Mouse (Mus musculus): ENCODE results near the gene Grm7. TPM values are rescaled to one million over a fixed set of nuclear protein-coding genes. Genes with fewer than 3 reads are reported as not detected.

The Grm7 gene
- polyA plus RNA-seq, 1 experiment = 0.28 TPM

- H3K36me3 ChIP-seq (ENCODE audit: control insufficient read depth, insufficient read depth) = no peaks in the 10 kb centered on the region
- H3K27me3 ChIP-seq (ENCODE audit: control insufficient read depth, insufficient read depth, insufficient read length) = no peaks in the 10 kb centered on the region
- H3K4me3 ChIP-seq = no peak overlapping the region
- no peaks in the 10 kb centered on the region for H3K79me2 ChIP-seq (ENCODE audit: control insufficient read depth, insufficient read depth)
- H3ac ChIP-seq (ENCODE audit: control insufficient read depth, insufficient read length) = no peak overlapping the region
- TF ChIP-seq CEBPB (IDR thresholded peaks at IDR 0.05; ENCODE audit: insufficient read depth, poor library complexity, severe bottlenecking) (no peak), TCF3 (IDR thresholded peaks at IDR 0.05; ENCODE audit: insufficient read length, low read depth) (no peak), E2F4 (IDR thresholded peaks at IDR 0.05; ENCODE audit: insufficient read depth) (no peak), USF1 (IDR thresholded peaks at IDR 0.05; ENCODE audit: low read depth) (no peak), MYOD1 (IDR thresholded peaks at IDR 0.05; ENCODE audit: control insufficient read depth in 1 of 3, insufficient read length in 2 of 3, low read depth in 2 of 3) (no peak), MAX (IDR thresholded peaks at IDR 0.05; ENCODE audit: low read depth) (no peak), POLR2A (IDR thresholded peaks at IDR 0.05; ENCODE audit: insufficient read length, low read depth) (no peak), SRF (IDR thresholded peaks at IDR 0.05; ENCODE audit: control insufficient read depth, insufficient read length, low read depth) (no peak), POLR2AphosphoS2 (IDR thresholded peaks at IDR 0.05; ENCODE audit: insufficient read length, low read depth) (no peak), MYOG (IDR thresholded peaks at IDR 0.05; ENCODE audit: control insufficient read depth in 1 of 3, insufficient read depth in 1 of 3, insufficient read length in 2 of 3, low read depth in 2 of 3) (no peak), TCF12 (IDR thresholded peaks at IDR 0.05; ENCODE audit: insufficient read depth, poor library complexity, severe bottlenecking) (no peak)
- no peak overlapping the region for H3K4me2 ChIP-seq (ENCODE audit: low read depth)
These were observed 147.3 kb downstream of the Grm7 start for GRCm38 (mm10) chr6:110792696-110793095.

- TF ChIP-seq TCF12 (IDR thresholded peaks at IDR 0.05; ENCODE audit: insufficient read depth, poor library complexity, severe bottlenecking) (no peak), TCF3 (IDR thresholded peaks at IDR 0.05; ENCODE audit: insufficient read length, low read depth) (no peak), MYOD1 (IDR thresholded peaks at IDR 0.05; ENCODE audit: control insufficient read depth in 1 of 3, insufficient read length in 2 of 3, low read depth in 2 of 3) (no peak), SRF (IDR thresholded peaks at IDR 0.05; ENCODE audit: control insufficient read depth, insufficient read length, low read depth) (no peak), POLR2AphosphoS2 (IDR thresholded peaks at IDR 0.05; ENCODE audit: insufficient read length, low read depth) (no peak), MAX (IDR thresholded peaks at IDR 0.05; ENCODE audit: low read depth) (no peak), MYOG (IDR thresholded peaks at IDR 0.05; ENCODE audit: control insufficient read depth in 1 of 3, insufficient read depth in 1 of 3, insufficient read length in 2 of 3, low read depth in 2 of 3) (no peak), E2F4 (IDR thresholded peaks at IDR 0.05; ENCODE audit: insufficient read depth) (no peak), CEBPB (IDR thresholded peaks at IDR 0.05; ENCODE audit: insufficient read depth, poor library complexity, severe bottlenecking) (no peak), REST (IDR thresholded peaks at IDR 0.05; ENCODE audit: insufficient read depth, insufficient read length) (no peak)
- Histone ChIP-seq H3K79me2 (ENCODE audit: control insufficient read depth, insufficient read depth) (no peaks in the 10 kb centered on the region), H3ac (ENCODE audit: control insufficient read depth, insufficient read length) (no peak overlapping the region)
These were observed 162.1 kb downstream of the Grm7 start for GRCm38 (mm10) chr6:110807481-110807880.

GRCm38 (mm10) chr6:110812214-110812613 lies 166.8 kb downstream of the Grm7 start:
- TF ChIP-seq TCF12 (IDR thresholded peaks at IDR 0.05; ENCODE audit: insufficient read depth, poor library complexity, severe bottlenecking) = no peak
- no peak overlapping the region for H3ac ChIP-seq (ENCODE audit: control insufficient read depth, insufficient read length)
- H3K4me3 ChIP-seq = no peak overlapping the region
- H3K79me2 ChIP-seq (ENCODE audit: control insufficient read depth, insufficient read depth) = no peaks in the 10 kb centered on the region
- no peaks in the 10 kb centered on the region for H3K36me3 ChIP-seq (ENCODE audit: control insufficient read depth, insufficient read depth)
- H3K4me2 ChIP-seq (ENCODE audit: low read depth) = no peak overlapping the region
- H3K27me3 ChIP-seq (ENCODE audit: control insufficient read depth, insufficient read depth, insufficient read length) = no peaks in the 10 kb centered on the region

More at GRCm38 (mm10) chr6:110807481-110807880, 162.1 kb downstream of the Grm7 start:
- H3K4me3 ChIP-seq = no peak overlapping the region
- H3K27me3 ChIP-seq (ENCODE audit: control insufficient read depth, insufficient read depth, insufficient read length) = no peaks in the 10 kb centered on the region
- no peak overlapping the region for H3K4me2 ChIP-seq (ENCODE audit: low read depth)
- H3K36me3 ChIP-seq (ENCODE audit: control insufficient read depth, insufficient read depth) = no peaks in the 10 kb centered on the region

- no peaks in the 10 kb centered on the region for H3K79me2 ChIP-seq (ENCODE audit: control insufficient read depth, insufficient read depth)
- H3K36me3 ChIP-seq (ENCODE audit: control insufficient read depth, insufficient read depth) = no peaks in the 10 kb centered on the region
- no peak overlapping the region for H3ac ChIP-seq (ENCODE audit: control insufficient read depth, insufficient read length)
- H3K4me2 ChIP-seq (ENCODE audit: low read depth) = no peak overlapping the region
- TF ChIP-seq MYOD1 (IDR thresholded peaks at IDR 0.05; ENCODE audit: control insufficient read depth in 1 of 3, insufficient read length in 2 of 3, low read depth in 2 of 3) (no peak), POLR2A (IDR thresholded peaks at IDR 0.05; ENCODE audit: insufficient read length, low read depth) (no peak), CEBPB (IDR thresholded peaks at IDR 0.05; ENCODE audit: insufficient read depth, poor library complexity, severe bottlenecking) (no peak), USF1 (IDR thresholded peaks at IDR 0.05; ENCODE audit: low read depth) (no peak), TCF3 (IDR thresholded peaks at IDR 0.05; ENCODE audit: insufficient read length, low read depth) (no peak), MYOG (IDR thresholded peaks at IDR 0.05; ENCODE audit: control insufficient read depth in 1 of 3, insufficient read depth in 1 of 3, insufficient read length in 2 of 3, low read depth in 2 of 3) (no peak), SRF (IDR thresholded peaks at IDR 0.05; ENCODE audit: control insufficient read depth, insufficient read length, low read depth) (no peak), TCF12 (IDR thresholded peaks at IDR 0.05; ENCODE audit: insufficient read depth, poor library complexity, severe bottlenecking) (no peak), REST (IDR thresholded peaks at IDR 0.05; ENCODE audit: insufficient read depth, insufficient read length) (no peak), MAX (IDR thresholded peaks at IDR 0.05; ENCODE audit: low read depth) (no peak), POLR2AphosphoS2 (IDR thresholded peaks at IDR 0.05; ENCODE audit: insufficient read length, low read depth) (no peak), E2F4 (IDR thresholded peaks at IDR 0.05; ENCODE audit: insufficient read depth) (no peak)
- H3K4me3 ChIP-seq = no peak overlapping the region
- H3K27me3 ChIP-seq (ENCODE audit: control insufficient read depth, insufficient read depth, insufficient read length) = no peaks in the 10 kb centered on the region
These were observed 172.9 kb downstream of the Grm7 start for GRCm38 (mm10) chr6:110818236-110818635.

GRCm38 (mm10) chr6:110868311-110868710 lies 222.9 kb downstream of the Grm7 start:
- Histone ChIP-seq H3K27me3 (ENCODE audit: control insufficient read depth, insufficient read depth, insufficient read length) (no peaks in the 10 kb centered on the region), H3K36me3 (ENCODE audit: control insufficient read depth, insufficient read depth) (no peaks in the 10 kb centered on the region)
- TF ChIP-seq CEBPB (IDR thresholded peaks at IDR 0.05; ENCODE audit: insufficient read depth, poor library complexity, severe bottlenecking) (no peak), POLR2AphosphoS2 (IDR thresholded peaks at IDR 0.05; ENCODE audit: insufficient read length, low read depth) (no peak), REST (IDR thresholded peaks at IDR 0.05; ENCODE audit: insufficient read depth, insufficient read length) (no peak), E2F4 (IDR thresholded peaks at IDR 0.05; ENCODE audit: insufficient read depth) (no peak), SRF (IDR thresholded peaks at IDR 0.05; ENCODE audit: control insufficient read depth, insufficient read length, low read depth) (no peak), USF1 (IDR thresholded peaks at IDR 0.05; ENCODE audit: low read depth) (no peak), POLR2A (IDR thresholded peaks at IDR 0.05; ENCODE audit: insufficient read length, low read depth) (no peak)

More at GRCm38 (mm10) chr6:110868311-110868710, 222.9 kb downstream of the Grm7 start:
- Histone ChIP-seq H3ac (ENCODE audit: control insufficient read depth, insufficient read length) (no peak overlapping the region), H3K4me2 (ENCODE audit: low read depth) (no peak overlapping the region), H3K79me2 (ENCODE audit: control insufficient read depth, insufficient read depth) (no peaks in the 10 kb centered on the region), H3K4me3 (no peak overlapping the region)
